Mouse (Mus musculus) neural tube, embryonic 14.5 days (tissue): ENCODE measurements at regions not wholly inside any gene's neighbourhood (a gene's known extent, or its start where the extent isn't known, plus 50 kb on each side); places are given as distances from the start of the nearest gene placed in this dataset.

Experiments
- ATAC-seq: fragments of 200-750 bp; cut with Nextera tagmentation; 2 replicates; pipeline ENCODE4 v1.8.0; 2017; ENCODE audit warnings: low read depth, mild to moderate bottlenecking, moderate TSS enrichment, moderate library complexity
- H3K27ac ChIP-seq: fragments of 300-500 bp; sonication (generic); 2 replicates; pipeline ENCODE4 v1.5.1; 2014; ENCODE audit warnings: low read depth, mild to moderate bottlenecking, control low read depth, low read length, moderate library complexity, mixed read lengths
- H3K27me3 ChIP-seq: fragments of 300-500 bp; sonication (generic); 2 replicates; pipeline ENCODE4 v1.6.1; 2014; ENCODE audit warnings: low read length; ENCODE audit not compliant: control insufficient read depth, insufficient read depth
- H3K36me3 ChIP-seq: fragments of 300-500 bp; sonication (generic); 2 replicates; pipeline ENCODE4 v1.6.1; 2014; ENCODE audit warnings: low read length, mixed read lengths; ENCODE audit not compliant: control insufficient read depth, insufficient read depth
- H3K4me1 ChIP-seq: fragments of 300-500 bp; sonication (generic); 2 replicates; pipeline ENCODE4 v1.6.1; 2014; ENCODE audit warnings: low read length; ENCODE audit not compliant: control insufficient read depth, insufficient read depth
- H3K4me2 ChIP-seq: fragments of 300-500 bp; sonication (generic); 2 replicates; pipeline ENCODE4 v1.6.1; 2014; ENCODE audit warnings: mild to moderate bottlenecking, low read depth, low read length, control low read depth
- H3K4me3 ChIP-seq: fragments of 300-500 bp; sonication (generic); 2 replicates; pipeline ENCODE4 v1.5.1; 2014; ENCODE audit warnings: low read depth, low read length, control low read depth, mixed read lengths
- H3K9ac ChIP-seq: fragments of 300-500 bp; sonication (generic); replicated peaks from 2 replicates; pipeline ENCODE4 v1.6.1; 2014; ENCODE audit warnings: low read depth, mild to moderate bottlenecking, control low read depth, low read length, mixed read lengths
- H3K9me3 ChIP-seq: fragments of 300-500 bp; sonication (generic); 2 replicates; pipeline ENCODE4 v1.6.1; 2016; ENCODE audit warnings: low read length; ENCODE audit not compliant: control insufficient read depth
- WGBS: fragments of 180-500 bp; shearing (Covaris S2); extraction: QIAGEN DNeasy Blood & Tissue Kit; methylation state at CpG from one replicate; pipeline ENCODE4 v1.1.7; 2014; 5-methylcytosine and 5-hydroxymethylcytosine counted together

- Histone ChIP-seq H3K4me2 (no peak overlapping the region; the same call in 1 of the 2 replicates), H3K4me3 (no peak overlapping the region), H3K36me3 (no peaks in the 10 kb centered on the region), H3K9me3 (no peaks in the 10 kb centered on the region), H3K27me3 (no peaks in the 10 kb centered on the region), H3K9ac (no peak overlapping the region), H3K27ac (peak overlapping the region; percentile 39; the same call in 1 of the 2 replicates), H3K4me1 (peaks cover 6% of the 10 kb centered on the region)
- WGBS, result 20% methylated on average over 12 of the region's 12 CpGs
- ATAC-seq, result peak; percentile 70
Measured at GRCm38 (mm10) chr15:88360375-88361035, 239.6 kb upstream of the Zdhhc25 start.

GRCm38 (mm10) chr15:88361351-88361750 is 238.8 kb upstream of the Zdhhc25 start:
- H3K27ac ChIP-seq, result 0 out of 2 replicates have a peak overlapping the region, but pooled peaks have one; percentile 39
- no peak for ATAC-seq
- 38% methylated on average over 5 of the region's 5 CpGs for WGBS

GRCm38 (mm10) chr15:88362966-88363365 is 237.1 kb upstream of the Zdhhc25 start:
- H3K9ac ChIP-seq, result no peak overlapping the region
- ATAC-seq, result no peak
- H3K36me3 ChIP-seq, result no peaks in the 10 kb centered on the region
- peaks cover 6% of the 10 kb centered on the region for H3K4me1 ChIP-seq
- WGBS, result 53% methylated on average over 6 of the region's 6 CpGs
- H3K4me2 ChIP-seq, result no peak overlapping the region
- no peak overlapping the region for H3K4me3 ChIP-seq
- H3K27ac ChIP-seq, result no peak overlapping the region
- no peaks in the 10 kb centered on the region for H3K27me3 ChIP-seq
- no peaks in the 10 kb centered on the region for H3K9me3 ChIP-seq

More at GRCm38 (mm10) chr15:88361351-88361750, 238.8 kb upstream of the Zdhhc25 start:
- H3K9ac ChIP-seq, result no peak overlapping the region
- no peaks in the 10 kb centered on the region for H3K36me3 ChIP-seq
- no peak overlapping the region for H3K4me3 ChIP-seq
- H3K27me3 ChIP-seq, result no peaks in the 10 kb centered on the region
- peaks cover 6% of the 10 kb centered on the region for H3K4me1 ChIP-seq
- H3K4me2 ChIP-seq, result no peak overlapping the region
- no peaks in the 10 kb centered on the region for H3K9me3 ChIP-seq

- Histone ChIP-seq H3K4me2 (no peak overlapping the region), H3K4me3 (no peak overlapping the region), H3K9ac (no peak overlapping the region), H3K27me3 (no peaks in the 10 kb centered on the region), H3K4me1 (no peaks in the 10 kb centered on the region), H3K27ac (no peak overlapping the region), H3K36me3 (no peaks in the 10 kb centered on the region), H3K9me3 (no peaks in the 10 kb centered on the region)
- WGBS, result 76% methylated on average over 5 of the region's 5 CpGs
- no peak for ATAC-seq
Measured at GRCm38 (mm10) chr15:88370366-88370765, 229.7 kb upstream of the Zdhhc25 start.

GRCm38 (mm10) chr15:88372039-88372438 is 228.1 kb upstream of the Zdhhc25 start:
- no peak overlapping the region for H3K4me3 ChIP-seq
- no peak for ATAC-seq
- no peaks in the 10 kb centered on the region for H3K27me3 ChIP-seq
- no peaks in the 10 kb centered on the region for H3K36me3 ChIP-seq
- H3K4me1 ChIP-seq, result no peaks in the 10 kb centered on the region
- H3K27ac ChIP-seq, result no peak overlapping the region
- no peaks in the 10 kb centered on the region for H3K9me3 ChIP-seq
- H3K9ac ChIP-seq, result no peak overlapping the region
- 54% methylated on average over 8 of the region's 8 CpGs for WGBS
- no peak overlapping the region for H3K4me2 ChIP-seq

GRCm38 (mm10) chr15:88373923-88374322 is 226.2 kb upstream of the Zdhhc25 start:
- Histone ChIP-seq H3K36me3 (no peaks in the 10 kb centered on the region), H3K9me3 (no peaks in the 10 kb centered on the region), H3K9ac (no peak overlapping the region), H3K4me1 (no peaks in the 10 kb centered on the region), H3K4me2 (no peak overlapping the region), H3K4me3 (no peak overlapping the region), H3K27ac (no peak overlapping the region), H3K27me3 (no peaks in the 10 kb centered on the region)
- WGBS, result 69% methylated on average over 6 of the region's 6 CpGs
- ATAC-seq, result no peak

GRCm38 (mm10) chr15:88379342-88379741 is 220.8 kb upstream of the Zdhhc25 start:
- Histone ChIP-seq H3K36me3 (no peaks in the 10 kb centered on the region), H3K27ac (no peak overlapping the region), H3K27me3 (no peaks in the 10 kb centered on the region), H3K4me3 (no peak overlapping the region), H3K9me3 (no peaks in the 10 kb centered on the region), H3K4me1 (0 out of 2 replicates have a peak, but pooled peaks cover 6% of the 10 kb centered on the region), H3K4me2 (no peak overlapping the region), H3K9ac (no peak overlapping the region)
- WGBS, result 73% methylated on average over 7 of the region's 7 CpGs
- no peak for ATAC-seq

- Histone ChIP-seq H3K4me1 (0 out of 2 replicates have a peak, but pooled peaks cover 6% of the 10 kb centered on the region), H3K9ac (no peak overlapping the region), H3K27ac (no peak overlapping the region), H3K27me3 (no peaks in the 10 kb centered on the region), H3K9me3 (no peaks in the 10 kb centered on the region), H3K36me3 (no peaks in the 10 kb centered on the region), H3K4me3 (no peak overlapping the region), H3K4me2 (no peak overlapping the region)
- 8% methylated on average over 6 of the region's 6 CpGs for WGBS
- no peak for ATAC-seq
Measured at GRCm38 (mm10) chr15:88379951-88380623, 220.0 kb upstream of the Zdhhc25 start.

GRCm38 (mm10) chr15:88381419-88381818 is 218.7 kb upstream of the Zdhhc25 start:
- WGBS, result 18% methylated on average over 10 of the region's 10 CpGs
- H3K36me3 ChIP-seq, result no peaks in the 10 kb centered on the region
- H3K4me3 ChIP-seq, result no peak overlapping the region
- 0 out of 2 replicates have a peak, but pooled peaks cover 6% of the 10 kb centered on the region for H3K4me1 ChIP-seq
- H3K9me3 ChIP-seq, result no peaks in the 10 kb centered on the region
- no peak overlapping the region for H3K27ac ChIP-seq
- ATAC-seq, result no peak
- no peaks in the 10 kb centered on the region for H3K27me3 ChIP-seq
- H3K4me2 ChIP-seq, result no peak overlapping the region
- H3K9ac ChIP-seq, result no peak overlapping the region
